Comparison of ENCODE assay signal across 8 mouse cellular contexts in genomic region chr7:139310487-139310951, GRCm38 (mm10).
DNase-seq lines count a peak whose midpoint lies in the region; ATAC-seq and TF ChIP-seq lines count a peak whose summit lies in the region.

No protein-coding gene starts in this region.

- DNase-seq in kidney, adult 18-20 months: no peak
- peak; percentile 76 for DNase-seq in forebrain, embryonic 14.5 days (ENCODE audit: low spot score)
- peak; percentile 73 for DNase-seq in midbrain, postnatal 0 days (ENCODE audit: low spot score)
- no peak for DNase-seq in layer of hippocampus, postnatal 14 days (ENCODE audit: low spot score in 2 of 2)
- DNase-seq in spleen, postnatal 4 days (ENCODE audit: low spot score in 2 of 2): no peak

- H3K4me3 ChIP-seq in kidney, embryonic 14.5 days (ENCODE audit: low read length): no peak overlapping the region
- no peak overlapping the region for H3K4me3 ChIP-seq in forebrain, embryonic 14.5 days (ENCODE audit: low read depth, low read length)
- H3K4me3 ChIP-seq in hindbrain, embryonic 12.5 days: no peak overlapping the region
- no peak overlapping the region for H3K4me3 ChIP-seq in midbrain, postnatal 0 days (ENCODE audit: low read depth, low read length)

- no peak overlapping the region for H3K27ac ChIP-seq in kidney, embryonic 14.5 days (ENCODE audit: low read depth, low read length)
- H3K27ac ChIP-seq in forebrain, embryonic 14.5 days (ENCODE audit: low read depth, low read length): no peak overlapping the region
- H3K27ac ChIP-seq in hindbrain, embryonic 12.5 days: no peak overlapping the region
- H3K27ac ChIP-seq in midbrain, postnatal 0 days (ENCODE audit: low read depth, low read length): no peak overlapping the region

- H3K4me2 ChIP-seq in kidney, embryonic 14.5 days (replicated peaks; ENCODE audit: low read depth, low read length): no peak overlapping the region
- H3K4me2 ChIP-seq in forebrain, embryonic 14.5 days (ENCODE audit: low read length): no peak overlapping the region
- H3K4me2 ChIP-seq in hindbrain, embryonic 12.5 days (replicated peaks): no peak overlapping the region
- no peak overlapping the region for H3K4me2 ChIP-seq in midbrain, postnatal 0 days (ENCODE audit: low read depth, low read length, poor library complexity, severe bottlenecking)

- H3K9ac ChIP-seq in kidney, embryonic 14.5 days (ENCODE audit: low read depth, low read length): no peak overlapping the region
- H3K9ac ChIP-seq in forebrain, embryonic 14.5 days (ENCODE audit: low read length): no peak overlapping the region
- no peak overlapping the region for H3K9ac ChIP-seq in hindbrain, embryonic 12.5 days
- no peak overlapping the region for H3K9ac ChIP-seq in midbrain, postnatal 0 days (replicated peaks; ENCODE audit: low read length, poor library complexity, severe bottlenecking)

- WGBS in kidney, embryonic 14.5 days: 47% methylated on average over 6 of the region's 6 CpGs
- 13% methylated on average over 6 of the region's 6 CpGs for WGBS in forebrain, embryonic 14.5 days
- WGBS in hindbrain, embryonic 12.5 days: 55% methylated on average over 6 of the region's 6 CpGs
- 23% methylated on average over 6 of the region's 6 CpGs for WGBS in midbrain, postnatal 0 days

- no peaks in the 10 kb centered on the region for H3K27me3 ChIP-seq in kidney, embryonic 14.5 days (ENCODE audit: control insufficient read depth, insufficient read depth, low read length)
- no peaks in the 10 kb centered on the region for H3K27me3 ChIP-seq in forebrain, embryonic 14.5 days (replicated peaks; ENCODE audit: control insufficient read depth, insufficient read depth, low read length)
- H3K27me3 ChIP-seq in hindbrain, embryonic 12.5 days: 0 out of 2 replicates have a peak, but pooled peaks cover 3% of the 10 kb centered on the region
- H3K27me3 ChIP-seq in midbrain, postnatal 0 days (ENCODE audit: insufficient read depth, low read length): no peaks in the 10 kb centered on the region

- no peaks in the 10 kb centered on the region for H3K36me3 ChIP-seq in kidney, embryonic 14.5 days (ENCODE audit: control insufficient read depth, insufficient read depth, low read length)
- H3K36me3 ChIP-seq in forebrain, embryonic 14.5 days (ENCODE audit: control insufficient read depth, insufficient read depth, low read length): no peaks in the 10 kb centered on the region
- no peaks in the 10 kb centered on the region for H3K36me3 ChIP-seq in hindbrain, embryonic 12.5 days
- no peaks in the 10 kb centered on the region for H3K36me3 ChIP-seq in midbrain, postnatal 0 days (ENCODE audit: insufficient read depth, low read length)

- no peak for TF ChIP-seq CTCF in midbrain, postnatal 0 days (IDR thresholded peaks at IDR 0.05)

- H3K4me1 ChIP-seq in kidney, embryonic 14.5 days (ENCODE audit: control insufficient read depth, insufficient read depth, low read length): peaks cover 6% of the 10 kb centered on the region; the same call in 1 of the 2 replicates
- no peaks in the 10 kb centered on the region; the same call in 1 of the 2 replicates for H3K4me1 ChIP-seq in forebrain, embryonic 14.5 days (ENCODE audit: control insufficient read depth, insufficient read depth, low read length)
- peaks cover 12% of the 10 kb centered on the region for H3K4me1 ChIP-seq in hindbrain, embryonic 12.5 days
- H3K4me1 ChIP-seq in midbrain, postnatal 0 days (ENCODE audit: insufficient read depth, low read length): no peaks in the 10 kb centered on the region

- no peaks in the 10 kb centered on the region for H3K9me3 ChIP-seq in kidney, embryonic 14.5 days (ENCODE audit: control insufficient read depth, low read length)
- H3K9me3 ChIP-seq in forebrain, embryonic 14.5 days (replicated peaks; ENCODE audit: control insufficient read depth, low read length): no peaks in the 10 kb centered on the region
- H3K9me3 ChIP-seq in hindbrain, embryonic 12.5 days (replicated peaks): no peaks in the 10 kb centered on the region
- H3K9me3 ChIP-seq in midbrain, postnatal 0 days (ENCODE audit: low read length): 0 out of 2 replicates have a peak, but pooled peaks cover 3% of the 10 kb centered on the region

- peak; percentile 50 for ATAC-seq in kidney, embryonic 14.5 days (ENCODE audit: low FRiP score, low TSS enrichment)
- peak; percentile 74 for ATAC-seq in forebrain, embryonic 14.5 days
- peak; percentile 62 for ATAC-seq in hindbrain, embryonic 12.5 days (ENCODE audit: low FRiP score)
- peak; percentile 58 for ATAC-seq in midbrain, postnatal 0 days (ENCODE audit: low FRiP score)
- ATAC-seq in erythroblast, adult 5-6 weeks (replicated peaks; ENCODE audit: low FRiP score, poor library complexity, severe bottlenecking): no peak

Comparison
In these comparisons a context has a peak if more than half of its experiments do, and no peak if none do; other contexts are left out.
1. DNase-seq: peak in forebrain, embryonic 14.5 days (single experiment) and midbrain, postnatal 0 days (single experiment); none in kidney, adult 18-20 months (single experiment), layer of hippocampus, postnatal 14 days (0 of 2) and spleen, postnatal 4 days (0 of 2).